Mouse (Mus musculus) gastrocnemius, adult 2 months (tissue): Measurements from ENCODE around the gene Rhod. TPM values are rescaled to one million over a fixed set of nuclear protein-coding genes. Genes with fewer than 3 reads are reported as not detected.

Experiments
- DNase-seq: peaks from one replicate; pipeline ENCODE4 v3.0.0; 2022
- H3K27ac ChIP-seq: fragments of 200-600 bp; 2 replicates; pipeline ENCODE4 v1.8.1; 2022; ENCODE audit warnings: mild to moderate bottlenecking
- H3K4me3 ChIP-seq: fragments of 200-600 bp; 2 replicates; pipeline ENCODE4 v1.8.1; 2022; ENCODE audit warnings: mild to moderate bottlenecking, moderate library complexity
- CTCF ChIP-seq: fragments of 200-600 bp; IDR thresholded peaks from 2 replicates; pipeline ENCODE4 v1.8.1; 2022; ENCODE audit warnings: antibody characterized with exemption, mild to moderate bottlenecking, moderate library complexity
- intact Hi-C: fragments of 180-260 bp; cut with DNase I; formaldehyde crosslinking; loops from one replicate; pipeline ENCODE4 v1.15.1; 2025
- total RNA-seq, 2 experiments: library from RNA; stranded (reverse); gene quantifications; 2 replicates each; pipeline ENCODE4 v1.2.3; 2021

Gene Rhod
- total RNA-seq, 2 experiments from 2014 or later = 0.28 to 0.73 TPM

- Histone ChIP-seq H3K27ac (peak overlapping the region; percentile 28; the same call in 1 of the 2 replicates), H3K4me3 (no peak overlapping the region)
- DNase-seq = peak; percentile 46
- intact Hi-C loops = no loop called here
- no peak for TF ChIP-seq CTCF
These were observed 18.9 kb downstream of the Rhod start for GRCm38 (mm10) chr19:4420153-4420910.

- TF ChIP-seq CTCF = no peak
- no peak for DNase-seq
- Histone ChIP-seq H3K27ac (no peak overlapping the region), H3K4me3 (no peak overlapping the region)
- intact Hi-C loops = no loop called here
These were observed 19.5 kb downstream of the Rhod start for GRCm38 (mm10) chr19:4419711-4420110.

- TF ChIP-seq CTCF = no peak
- DNase-seq = no peak
- intact Hi-C loops = loop anchor here (2.0 kb wide), 1 partner anchor 79 kb away; no protein-coding TSS in a partner anchor
- no peak overlapping the region for H3K27ac ChIP-seq
- H3K4me3 ChIP-seq = no peak overlapping the region
These were observed 21.5 kb downstream of the Rhod start for GRCm38 (mm10) chr19:4417713-4418112.

GRCm38 (mm10) chr19:4417183-4417582 is 22.0 kb downstream of the Rhod start:
- Histone ChIP-seq H3K27ac (no peak overlapping the region), H3K4me3 (no peak overlapping the region)
- intact Hi-C loops = loop anchor here (2.0 kb wide), 1 partner anchor 78 kb away; no protein-coding TSS in a partner anchor
- TF ChIP-seq CTCF = peak; percentile 87
- DNase-seq = peak; percentile 74

- intact Hi-C loops = no loop called here
- Histone ChIP-seq H3K27ac (no peak overlapping the region), H3K4me3 (no peak overlapping the region)
- no peak for TF ChIP-seq CTCF
- DNase-seq = no peak
These were observed 24.6 kb downstream of the Rhod start for GRCm38 (mm10) chr19:4414631-4415030.

- Histone ChIP-seq H3K27ac (no peak overlapping the region), H3K4me3 (no peak overlapping the region)
- intact Hi-C loops = no loop called here
- no peak for TF ChIP-seq CTCF
- DNase-seq = no peak
These were observed 30.2 kb downstream of the Rhod start for GRCm38 (mm10) chr19:4409062-4409461.

GRCm38 (mm10) chr19:4404840-4405239 is 34.4 kb downstream of the Rhod start:
- Histone ChIP-seq H3K4me3 (no peak overlapping the region), H3K27ac (no peak overlapping the region)
- no peak for DNase-seq
- intact Hi-C loops = no loop called here
- TF ChIP-seq CTCF = no peak

- H3K4me3 ChIP-seq = no peak overlapping the region
- intact Hi-C loops = loop anchor here (5.0 kb wide), 1 partner anchor 67 kb away; no protein-coding TSS in a partner anchor
- DNase-seq = no peak
- peak overlapping the region; percentile 100 for H3K27ac ChIP-seq
- no peak for TF ChIP-seq CTCF
These were observed 40.3 kb downstream of the Rhod start for GRCm38 (mm10) chr19:4398959-4399358.

- Histone ChIP-seq H3K4me3 (peak overlapping the region; percentile 94), H3K27ac (peak overlapping the region; percentile 100)
- TF ChIP-seq CTCF = no peak
- DNase-seq = no peak
- intact Hi-C loops = loop anchor here (5.0 kb wide), 1 partner anchor 66 kb away; no protein-coding TSS in a partner anchor
These were observed 40.6 kb downstream of the Rhod start for GRCm38 (mm10) chr19:4398630-4398948.

GRCm38 (mm10) chr19:4397798-4398629 is 41.2 kb downstream of the Rhod start, which contains the start of gene Kdm2a:
Kdm2a (minus strand) TSS chr19:4398285.
- Histone ChIP-seq H3K27ac (peak within 1 kb of the TSS; percentile 100), H3K4me3 (peak within 1 kb of the TSS; percentile 94)
- intact Hi-C loops = loop anchor here (5.0 kb wide), 1 partner anchor 66 kb away; no protein-coding TSS in a partner anchor
- DNase-seq = peak; percentile 71
- no peak for TF ChIP-seq CTCF

GRCm38 (mm10) chr19:4396998-4397797 is 42.0 kb downstream of the Rhod start:
- no peak for TF ChIP-seq CTCF
- DNase-seq = peak; percentile 98
- Histone ChIP-seq H3K27ac (peak overlapping the region; percentile 100), H3K4me3 (peak overlapping the region; percentile 94)
- intact Hi-C loops = loop anchor here (5.0 kb wide), 1 partner anchor 65 kb away; no protein-coding TSS in a partner anchor
